Mouse (Mus musculus) embryo, embryonic 11 days (tissue): ENCODE data around the gene Tmem196.

Experiments used
- DNase-seq: peaks from one replicate; pipeline ENCODE4 v3.0.0-alpha.2; 2015

Tmem196 gene

GRCm38 (mm10) chr12:119945589-119946310, at the start of gene Tmem196:
Gene Tmem196 (plus strand): TSS chr12:119945822.
- DNase-seq: peak; percentile 63

- DNase-seq: peak; percentile 53
These were observed 680 bp downstream of the Tmem196 start for GRCm38 (mm10) chr12:119946311-119946692.

- no peak for DNase-seq
These were observed 11.4 kb downstream of the Tmem196 start for GRCm38 (mm10) chr12:119957041-119957440.

- DNase-seq: no peak
These were observed 15.1 kb downstream of the Tmem196 start for GRCm38 (mm10) chr12:119960730-119961129.

GRCm38 (mm10) chr12:119965373-119965772, 19.8 kb downstream of the Tmem196 start:
- no peak for DNase-seq

GRCm38 (mm10) chr12:119970068-119970467, 24.4 kb downstream of the Tmem196 start:
- no peak for DNase-seq

- peak; percentile 69 for DNase-seq
These were observed 36.1 kb downstream of the Tmem196 start for GRCm38 (mm10) chr12:119981731-119982130.

GRCm38 (mm10) chr12:119998267-119998666, 52.6 kb downstream of the Tmem196 start:
- no peak for DNase-seq

GRCm38 (mm10) chr12:120004280-120004679, 58.7 kb downstream of the Tmem196 start:
- DNase-seq: peak; percentile 4

- no peak for DNase-seq
These were observed 69.1 kb downstream of the Tmem196 start for GRCm38 (mm10) chr12:120014768-120015167.

- DNase-seq: no peak
These were observed 69.6 kb downstream of the Tmem196 start for GRCm38 (mm10) chr12:120015201-120015600.

- peak; percentile 73 for DNase-seq
These were observed 82.7 kb downstream of the Tmem196 start for GRCm38 (mm10) chr12:120028089-120028959.
